Mouse (Mus musculus): ENCODE results near the gene Tspan11.

The Tspan11 gene

GRCm38 (mm10) chr6:127935105-127935504 is 47.7 kb downstream of the Tspan11 start:
- no peak for DNase-seq (ENCODE audit: low read depth)

GRCm38 (mm10) chr6:127942421-127942820 is 55.0 kb downstream of the Tspan11 start:
- DNase-seq (ENCODE audit: low read depth), result no peak

DNA sequence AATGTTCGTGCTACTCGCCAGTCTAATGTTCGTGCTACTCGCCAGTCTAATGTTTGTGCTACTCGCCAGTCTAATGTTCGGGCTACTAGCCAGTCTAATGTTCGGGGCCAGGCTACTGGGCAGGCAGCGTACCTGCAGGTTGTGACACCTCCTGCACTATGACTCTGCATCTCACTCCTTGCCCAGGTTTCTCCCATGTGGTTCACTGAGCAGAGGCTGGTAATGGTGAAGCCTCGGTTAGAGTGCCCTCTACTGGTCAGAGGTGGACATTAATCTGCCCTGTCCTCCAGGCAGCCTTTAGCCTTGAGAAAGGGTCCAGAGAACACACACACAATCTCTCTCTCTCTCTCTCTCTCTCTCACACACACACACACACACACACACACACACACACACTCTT is 58.3 kb downstream of the Tspan11 start:
- peak; percentile 56 for DNase-seq (ENCODE audit: low read depth)

- no peak for DNase-seq (ENCODE audit: low read depth)
These were observed 61.3 kb downstream of the Tspan11 start for GRCm38 (mm10) chr6:127948656-127949055.

DNA sequence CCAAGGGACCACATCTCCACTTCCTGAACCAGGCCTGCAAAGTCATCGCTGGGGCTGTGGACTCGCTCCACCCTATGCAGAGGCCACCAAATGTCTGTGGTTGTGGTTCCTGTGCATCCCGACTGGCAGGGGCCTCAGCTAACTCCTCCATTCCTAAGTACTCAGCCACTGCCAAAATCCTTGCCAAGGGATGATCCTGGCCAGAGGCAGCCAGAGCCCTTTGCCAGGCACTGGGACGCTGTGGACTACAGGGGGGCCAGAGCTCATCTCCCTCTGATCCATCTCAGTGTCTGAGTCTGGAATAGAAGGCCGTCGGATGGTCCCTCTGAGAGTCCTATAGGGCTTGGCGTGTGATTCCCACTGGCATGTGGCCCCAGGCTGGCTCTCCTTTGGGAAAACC is 62.5 kb downstream of the Tspan11 start:
- no peak for DNase-seq (ENCODE audit: low read depth)

DNA sequence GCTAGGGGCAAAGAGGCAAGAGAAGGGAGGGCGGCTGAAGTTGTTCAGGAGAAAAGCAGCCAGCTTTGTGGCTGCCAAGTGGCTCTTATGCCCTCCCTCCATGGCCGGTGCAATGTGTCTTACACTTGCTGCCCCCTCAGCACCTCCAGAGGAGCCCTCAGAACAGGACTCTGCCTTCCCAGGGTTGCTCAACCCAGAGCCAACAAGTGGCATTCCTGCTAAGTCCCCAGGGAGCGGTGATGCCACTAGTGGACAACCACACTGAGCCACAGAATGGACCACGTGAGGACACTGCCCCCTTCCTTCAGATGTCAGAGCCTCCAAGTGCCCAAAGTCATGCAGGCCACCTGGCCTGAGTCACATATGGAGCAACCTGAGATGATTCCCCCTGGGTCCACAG is 65.7 kb downstream of the Tspan11 start:
- DNase-seq (ENCODE audit: low read depth), result no peak

DNA sequence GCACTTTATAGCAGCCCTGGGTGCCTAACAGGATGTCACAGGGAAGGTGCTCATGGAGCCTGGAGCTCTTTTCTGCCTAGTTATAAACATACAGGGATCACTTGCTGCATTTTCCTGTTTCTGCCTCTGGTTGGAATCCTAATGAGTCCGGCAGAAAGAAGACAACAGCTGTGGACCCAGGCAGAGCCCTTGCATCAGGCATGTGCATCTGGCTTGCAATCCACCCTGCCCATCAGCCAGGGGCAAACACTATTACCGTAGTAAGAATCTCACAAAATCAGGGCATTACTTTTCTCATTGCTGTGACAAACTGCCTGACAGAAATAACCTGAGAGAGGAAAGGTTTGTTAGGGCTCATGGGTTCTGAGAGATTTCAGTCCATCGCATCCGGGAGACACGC is 68.8 kb downstream of the Tspan11 start:
- no peak for DNase-seq (ENCODE audit: low read depth)

- DNase-seq (ENCODE audit: low read depth), result no peak
These were observed 72.8 kb downstream of the Tspan11 start for GRCm38 (mm10) chr6:127960203-127960602.

GRCm38 (mm10) chr6:127965497-127965896 is 78.1 kb downstream of the Tspan11 start:
- no peak for DNase-seq (ENCODE audit: low read depth)

DNA sequence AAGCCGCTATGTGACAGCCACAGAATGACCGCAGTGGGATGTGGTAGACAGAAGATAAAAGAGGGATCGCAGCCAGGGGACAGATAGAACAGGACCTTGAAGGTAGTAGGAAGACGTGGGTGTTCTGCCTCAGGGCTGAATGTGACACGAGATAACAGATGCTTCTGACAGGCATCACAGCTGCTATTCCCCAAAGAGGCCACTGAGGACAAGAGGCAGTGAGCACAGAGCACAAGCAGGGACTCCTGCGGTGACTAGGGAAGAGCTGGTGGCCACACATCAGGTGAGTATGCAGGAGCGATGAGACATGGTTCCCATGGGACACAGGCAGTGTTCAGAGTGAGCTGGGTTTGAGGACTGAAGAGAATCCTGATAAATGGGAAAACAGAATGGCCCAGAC is 82.3 kb downstream of the Tspan11 start:
- DNase-seq (ENCODE audit: low read depth), result no peak

GRCm38 (mm10) chr6:127970120-127970519 is 82.7 kb downstream of the Tspan11 start:
- DNase-seq (ENCODE audit: low read depth), result peak; percentile 68

GRCm38 (mm10) chr6:127970848-127971247 is 83.5 kb downstream of the Tspan11 start:
- DNase-seq (ENCODE audit: low read depth), result no peak

GRCm38 (mm10) chr6:127971931-127972330 is 84.5 kb downstream of the Tspan11 start:
- DNase-seq (ENCODE audit: low read depth), result no peak

GRCm38 (mm10) chr6:127973553-127973952 is 86.2 kb downstream of the Tspan11 start:
- DNase-seq (ENCODE audit: low read depth), result no peak

GRCm38 (mm10) chr6:127974000-127974399 is 86.6 kb downstream of the Tspan11 start:
- DNase-seq (ENCODE audit: low read depth), result no peak

- DNase-seq (ENCODE audit: low read depth), result no peak
These were observed 89.3 kb downstream of the Tspan11 start for GRCm38 (mm10) chr6:127976695-127977094.

- no peak for DNase-seq (ENCODE audit: low read depth)
These were observed 91.6 kb downstream of the Tspan11 start for GRCm38 (mm10) chr6:127978941-127979340.

DNA sequence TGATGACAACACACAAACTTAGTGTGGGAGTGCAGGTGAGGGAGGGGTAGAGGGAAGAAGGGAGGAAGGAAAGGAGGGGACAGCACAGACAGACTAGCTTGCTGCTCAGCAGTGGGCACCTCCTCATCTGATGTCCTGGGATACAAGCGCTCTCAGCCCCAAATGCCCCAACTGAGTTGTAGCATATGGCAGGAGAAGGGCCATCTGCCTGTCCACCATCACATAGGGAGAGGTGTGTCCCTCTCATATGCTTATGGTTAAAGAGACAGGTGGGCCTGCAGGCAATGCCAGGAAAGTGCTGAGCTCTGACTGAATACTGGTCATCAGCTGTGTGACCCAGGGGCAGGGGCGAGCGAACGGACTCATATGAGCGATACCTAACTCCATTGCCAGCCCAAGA is 92.4 kb downstream of the Tspan11 start:
- no peak for DNase-seq (ENCODE audit: low read depth)

GRCm38 (mm10) chr6:127980381-127981045 is 93.1 kb downstream of the Tspan11 start:
- no peak for DNase-seq (ENCODE audit: low read depth)

DNA sequence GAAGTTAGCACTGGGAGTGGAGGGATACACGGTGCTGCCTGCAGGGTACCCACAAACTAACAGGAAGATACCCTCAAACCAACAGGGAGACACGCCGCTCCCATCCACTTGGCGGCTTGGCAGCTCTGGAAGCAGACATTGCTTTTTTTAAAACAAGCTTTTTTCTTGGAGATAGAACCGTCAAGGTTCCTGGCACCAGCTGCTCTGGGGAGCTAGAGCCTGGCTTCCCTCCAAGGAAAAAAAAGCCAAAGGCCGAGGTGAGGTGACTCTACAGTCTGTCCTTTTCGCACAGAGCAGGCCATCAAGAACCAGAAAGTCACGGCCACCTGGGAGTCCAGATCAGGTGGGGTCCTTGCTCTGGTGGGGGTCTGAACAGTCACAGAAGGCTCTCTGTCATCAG is 93.8 kb downstream of the Tspan11 start:
- no peak for DNase-seq (ENCODE audit: low read depth)

- no peak for DNase-seq (ENCODE audit: low read depth)
These were observed 99.0 kb downstream of the Tspan11 start for GRCm38 (mm10) chr6:127986357-127986756.

DNA sequence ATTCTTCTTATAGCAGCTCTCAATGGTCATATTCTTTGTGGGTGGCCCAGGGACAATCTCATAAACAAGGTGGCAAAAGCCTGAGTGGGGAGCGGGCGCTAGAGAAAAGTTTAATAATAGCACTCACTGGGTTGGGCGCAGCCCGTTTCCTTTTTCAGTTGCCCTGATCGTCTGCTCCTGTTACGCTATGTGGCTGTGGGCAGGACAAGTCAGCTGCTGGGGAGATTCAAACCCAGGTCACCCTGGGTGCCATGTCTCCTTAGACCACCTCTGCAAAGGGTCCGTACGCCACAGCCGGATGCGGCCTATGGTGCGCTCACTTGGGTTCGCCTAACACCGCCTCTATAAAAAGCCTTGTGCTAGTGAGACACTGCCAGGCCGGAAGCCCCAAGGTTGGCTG is 100.0 kb downstream of the Tspan11 start:
- DNase-seq (ENCODE audit: low read depth), result no peak

DNA sequence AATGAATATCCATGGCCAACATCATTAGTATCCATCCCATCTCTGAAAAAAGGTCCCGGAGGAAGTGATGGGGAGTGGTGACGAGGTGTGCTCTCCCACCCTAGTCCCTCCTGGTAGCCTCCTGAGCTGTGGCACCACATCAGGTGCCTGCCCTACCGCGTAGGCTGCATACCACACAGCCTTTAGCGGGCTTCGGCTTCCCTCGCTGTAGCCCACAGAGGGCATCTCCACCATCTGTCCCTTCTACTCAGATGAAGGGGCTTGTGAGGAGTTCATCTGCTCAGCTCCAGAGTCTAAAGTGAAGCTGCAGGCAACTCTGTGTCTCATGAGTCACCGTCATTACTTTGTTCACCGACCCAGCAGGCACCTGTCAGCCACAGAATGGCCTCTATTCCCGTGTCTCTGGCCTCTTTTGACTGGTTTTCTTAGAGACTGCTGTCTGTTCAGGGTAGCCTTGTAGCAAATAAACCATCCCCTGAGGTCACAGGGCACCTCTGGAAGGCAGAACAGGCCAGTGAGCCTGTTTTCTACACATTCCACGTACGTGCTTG is 101.6 kb downstream of the Tspan11 start:
- DNase-seq (ENCODE audit: low read depth), result no peak

- DNase-seq (ENCODE audit: low read depth), result no peak
These were observed 102.3 kb downstream of the Tspan11 start for GRCm38 (mm10) chr6:127989624-127990212.
